Mouse (Mus musculus): ENCODE measurements around the gene Ankrd11. TPM values are rescaled to one million over a fixed set of nuclear protein-coding genes. Genes with fewer than 3 reads are reported as not detected.

Ankrd11 gene
- polyA plus RNA-seq, 1 experiment from 2014 or later = 63.3 TPM

DNA sequence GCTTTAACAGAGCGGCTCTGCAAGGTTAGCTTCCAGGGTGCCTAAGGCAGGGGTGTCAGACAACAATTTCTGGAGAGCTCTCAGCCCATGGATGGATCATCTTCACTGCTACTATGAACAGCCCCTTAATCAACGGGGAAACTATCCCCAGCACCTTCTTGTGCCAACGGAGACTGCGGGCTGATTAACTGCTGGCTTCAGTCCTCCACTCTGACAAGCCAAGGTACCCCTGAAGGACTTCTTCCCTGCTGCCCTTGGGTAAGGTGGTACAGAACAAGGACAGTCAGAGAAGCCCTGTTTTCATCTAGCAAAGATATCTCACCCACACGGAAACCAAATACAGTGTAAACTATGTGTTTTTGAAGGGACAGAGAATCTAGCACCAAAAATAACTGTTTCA lies 92.4 kb downstream of the Ankrd11 start:
- Histone ChIP-seq H3K4me1 (ENCODE audit: control insufficient read depth in 2 of 2, insufficient read depth in 2 of 2, low read length in 2 of 2) (peaks cover 9 to 35% of the 10 kb centered on the region in 2 experiments), H3K9ac (ENCODE audit: low read length) (no peak overlapping the region), H3K4me3 (ENCODE audit: control insufficient read depth in 1 of 2, insufficient read depth in 1 of 2, low read depth in 1 of 2, low read length in 2 of 2) (no peak overlapping the region), H3K27me3 (ENCODE audit: control insufficient read depth, insufficient read depth, low read length) (no peaks in the 10 kb centered on the region), H3K9me3 (ENCODE audit: control insufficient read depth, low read length) (no peaks in the 10 kb centered on the region), H3K36me3 (ENCODE audit: control insufficient read depth, insufficient read depth, low read length) (no peaks in the 10 kb centered on the region), H3K27ac (replicated peaks in 1 of 2; ENCODE audit: control insufficient read depth in 1 of 2, insufficient read depth in 1 of 2, low read depth in 2 of 2, low read length in 2 of 2) (no peak overlapping the region), H3K4me2 (ENCODE audit: low read length) (no peak overlapping the region)
- no peak for ATAC-seq (ENCODE audit: insufficient number of reproducible peaks, insufficient read depth, low FRiP score, low read depth)
- WGBS = 54% methylated on average over 5 of the region's 5 CpGs

DNA sequence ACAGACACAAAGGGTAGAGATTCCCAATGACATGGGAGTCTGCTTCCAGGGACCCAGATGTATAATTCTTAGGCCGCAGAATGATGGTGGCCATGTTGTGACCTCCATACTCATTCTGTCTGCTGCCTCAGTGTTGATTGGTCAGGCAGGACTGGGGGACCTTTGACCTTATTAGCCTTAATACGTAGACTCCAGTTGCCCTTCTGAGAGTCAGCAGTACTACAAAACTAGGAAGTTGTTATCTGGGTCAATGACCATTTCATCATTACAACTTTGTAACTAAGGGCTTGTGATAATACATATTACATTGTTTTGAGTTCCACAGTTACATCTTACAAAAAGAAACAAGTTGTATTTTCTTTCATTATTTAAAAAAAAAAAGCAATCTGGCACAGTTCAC lies 96.3 kb downstream of the Ankrd11 start:
- no peak for ATAC-seq (ENCODE audit: insufficient number of reproducible peaks, insufficient read depth, low FRiP score, low read depth)
- Histone ChIP-seq H3K4me1 (ENCODE audit: control insufficient read depth in 2 of 2, insufficient read depth in 2 of 2, low read length in 2 of 2) (peaks cover 7 to 22% of the 10 kb centered on the region in 2 experiments), H3K36me3 (ENCODE audit: control insufficient read depth, insufficient read depth, low read length) (no peaks in the 10 kb centered on the region), H3K9ac (ENCODE audit: low read length) (no peak overlapping the region), H3K4me2 (ENCODE audit: low read length) (no peak overlapping the region), H3K27me3 (ENCODE audit: control insufficient read depth, insufficient read depth, low read length) (no peaks in the 10 kb centered on the region), H3K9me3 (ENCODE audit: control insufficient read depth, low read length) (no peaks in the 10 kb centered on the region), H3K27ac (replicated peaks in 1 of 2; ENCODE audit: control insufficient read depth in 1 of 2, insufficient read depth in 1 of 2, low read depth in 2 of 2, low read length in 2 of 2) (no peak overlapping the region), H3K4me3 (ENCODE audit: control insufficient read depth in 1 of 2, insufficient read depth in 1 of 2, low read depth in 1 of 2, low read length in 2 of 2) (no peak overlapping the region)
- 82% methylated on average over 2 of the region's 2 CpGs for WGBS

DNA sequence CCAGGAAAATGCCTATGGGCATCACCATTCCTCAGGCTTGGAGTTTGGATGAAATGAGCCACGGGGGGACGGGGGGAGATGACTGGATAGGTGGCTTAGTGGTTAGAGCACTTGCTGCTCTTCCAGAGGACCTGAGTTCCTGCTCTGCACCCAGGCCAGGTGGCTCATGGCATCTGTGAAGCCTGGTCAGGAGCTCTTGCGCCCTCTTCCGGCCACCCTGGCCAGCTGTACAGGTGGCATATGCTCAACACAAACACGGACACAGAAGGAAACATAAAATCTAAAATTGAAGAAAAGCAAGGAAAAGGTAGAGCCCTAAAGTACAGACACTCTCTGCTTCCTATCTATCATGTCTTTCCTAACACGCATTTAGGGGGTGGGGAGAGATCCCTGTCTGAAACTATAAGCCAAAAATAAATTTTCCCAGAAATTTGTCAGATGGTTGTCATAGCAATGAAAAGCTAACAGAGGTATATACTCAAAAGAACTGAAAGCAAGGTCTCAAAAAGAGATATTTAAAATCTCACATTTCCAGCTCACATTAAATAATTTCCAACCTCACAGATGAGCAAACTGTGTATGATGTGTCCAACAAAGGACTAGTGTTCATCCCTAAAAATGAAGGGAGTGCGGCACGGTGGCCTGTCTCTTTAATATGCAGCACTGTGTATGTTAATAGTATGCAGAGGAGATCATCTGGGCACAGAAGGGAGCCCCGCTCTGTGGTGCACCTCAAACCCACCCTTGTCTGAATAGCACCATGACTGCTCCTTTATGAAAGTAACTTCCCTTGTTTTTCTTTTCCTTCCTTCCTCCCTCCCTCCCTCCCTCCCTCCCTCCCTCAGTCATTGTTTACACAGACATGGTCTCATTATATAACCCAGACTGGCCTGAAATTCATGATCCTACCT lies 99.0 kb downstream of the Ankrd11 start:
- H3K27me3 ChIP-seq (ENCODE audit: control insufficient read depth, insufficient read depth, low read length) = no peaks in the 10 kb centered on the region
- 73% methylated on average over 9 of the region's 9 CpGs for WGBS
- ATAC-seq (ENCODE audit: insufficient number of reproducible peaks, insufficient read depth, low FRiP score, low read depth) = no peak

DNA sequence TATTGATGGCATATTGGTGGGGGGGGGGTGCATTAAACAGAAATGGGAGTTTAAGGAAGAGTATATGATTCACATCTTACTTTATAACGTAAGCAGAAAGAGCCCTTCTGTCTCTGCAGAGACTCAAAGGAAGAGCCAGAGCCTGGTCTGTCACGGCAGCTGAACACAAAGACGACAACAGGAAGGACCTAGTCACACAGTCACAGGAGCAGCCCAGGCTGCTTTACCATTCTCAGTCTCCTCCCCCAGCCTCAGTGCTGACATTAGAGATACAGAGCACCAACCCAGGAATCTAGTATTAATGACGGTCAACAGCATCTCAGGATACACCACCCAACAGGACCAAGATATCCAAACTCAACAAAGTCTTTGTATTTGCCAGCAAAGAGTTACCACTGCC lies 103.5 kb downstream of the Ankrd11 start:
- Histone ChIP-seq H3K4me1 (ENCODE audit: control insufficient read depth in 2 of 2, insufficient read depth in 2 of 2, low read length in 2 of 2) (peaks cover 14 to 34% of the 10 kb centered on the region in 2 experiments), H3K9me3 (ENCODE audit: control insufficient read depth, low read length) (no peaks in the 10 kb centered on the region), H3K27me3 (ENCODE audit: control insufficient read depth, insufficient read depth, low read length) (no peaks in the 10 kb centered on the region), H3K4me2 (ENCODE audit: low read length) (no peak overlapping the region), H3K4me3 (ENCODE audit: control insufficient read depth in 1 of 2, insufficient read depth in 1 of 2, low read depth in 1 of 2, low read length in 2 of 2) (no peak overlapping the region), H3K9ac (ENCODE audit: low read length) (no peak overlapping the region), H3K36me3 (ENCODE audit: control insufficient read depth, insufficient read depth, low read length) (no peaks in the 10 kb centered on the region), H3K27ac (replicated peaks in 1 of 2; ENCODE audit: control insufficient read depth in 1 of 2, insufficient read depth in 1 of 2, low read depth in 2 of 2, low read length in 2 of 2) (no peak overlapping the region; a peak in 1 of 4 replicates)
- ATAC-seq (ENCODE audit: insufficient number of reproducible peaks, insufficient read depth, low FRiP score, low read depth) = no peak
- WGBS = 15% methylated on average over 4 of the region's 4 CpGs

More for the DNA sequence above, 99.0 kb downstream of the Ankrd11 start:
- Histone ChIP-seq H3K27ac (replicated peaks in 1 of 2; ENCODE audit: control insufficient read depth in 1 of 2, insufficient read depth in 1 of 2, low read depth in 2 of 2, low read length in 2 of 2) (no peak overlapping the region), H3K4me1 (ENCODE audit: control insufficient read depth in 2 of 2, insufficient read depth in 2 of 2, low read length in 2 of 2) (peaks cover 8 to 15% of the 10 kb centered on the region in 2 experiments), H3K9ac (ENCODE audit: low read length) (no peak overlapping the region), H3K36me3 (ENCODE audit: control insufficient read depth, insufficient read depth, low read length) (no peaks in the 10 kb centered on the region), H3K9me3 (ENCODE audit: control insufficient read depth, low read length) (no peaks in the 10 kb centered on the region), H3K4me2 (ENCODE audit: low read length) (no peak overlapping the region), H3K4me3 (ENCODE audit: control insufficient read depth in 1 of 2, insufficient read depth in 1 of 2, low read depth in 1 of 2, low read length in 2 of 2) (no peak overlapping the region)

DNA sequence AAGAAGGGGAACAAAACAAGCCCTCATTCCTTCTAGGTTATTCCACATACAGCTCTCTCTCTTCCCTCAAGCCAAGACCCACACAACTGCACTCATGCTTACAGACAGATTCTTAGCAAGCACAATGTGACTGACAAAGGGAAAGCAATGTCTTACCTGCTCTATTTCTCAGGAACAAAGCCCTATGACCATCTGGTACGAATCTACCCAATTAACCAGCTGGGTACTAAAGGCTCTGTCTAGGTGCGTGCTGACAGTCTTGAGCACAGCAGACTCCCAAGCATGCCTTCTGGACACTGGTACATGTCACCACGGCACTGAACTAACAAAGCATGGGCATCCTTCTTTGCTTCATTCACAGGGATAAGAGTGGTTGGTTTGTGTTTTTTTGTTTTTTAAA lies 103.9 kb downstream of the Ankrd11 start:
- H3K9ac ChIP-seq (ENCODE audit: low read length) = no peak overlapping the region
- H3K9me3 ChIP-seq (ENCODE audit: control insufficient read depth, low read length) = no peaks in the 10 kb centered on the region
- no peaks in the 10 kb centered on the region for H3K27me3 ChIP-seq (ENCODE audit: control insufficient read depth, insufficient read depth, low read length)
- WGBS = 68% methylated on average over 3 of the region's 3 CpGs
- H3K36me3 ChIP-seq (ENCODE audit: control insufficient read depth, insufficient read depth, low read length) = no peaks in the 10 kb centered on the region
- peaks cover 14 to 34% of the 10 kb centered on the region in 2 experiments for H3K4me1 ChIP-seq (ENCODE audit: control insufficient read depth in 2 of 2, insufficient read depth in 2 of 2, low read length in 2 of 2)
- no peak for ATAC-seq (ENCODE audit: insufficient number of reproducible peaks, insufficient read depth, low FRiP score, low read depth)
- no peak overlapping the region for H3K4me2 ChIP-seq (ENCODE audit: low read length)
- H3K4me3 ChIP-seq (ENCODE audit: control insufficient read depth in 1 of 2, insufficient read depth in 1 of 2, low read depth in 1 of 2, low read length in 2 of 2) = no peak overlapping the region
- H3K27ac ChIP-seq (replicated peaks in 1 of 2; ENCODE audit: control insufficient read depth in 1 of 2, insufficient read depth in 1 of 2, low read depth in 2 of 2, low read length in 2 of 2) = no peak overlapping the region; a peak in 1 of 4 replicates

DNA sequence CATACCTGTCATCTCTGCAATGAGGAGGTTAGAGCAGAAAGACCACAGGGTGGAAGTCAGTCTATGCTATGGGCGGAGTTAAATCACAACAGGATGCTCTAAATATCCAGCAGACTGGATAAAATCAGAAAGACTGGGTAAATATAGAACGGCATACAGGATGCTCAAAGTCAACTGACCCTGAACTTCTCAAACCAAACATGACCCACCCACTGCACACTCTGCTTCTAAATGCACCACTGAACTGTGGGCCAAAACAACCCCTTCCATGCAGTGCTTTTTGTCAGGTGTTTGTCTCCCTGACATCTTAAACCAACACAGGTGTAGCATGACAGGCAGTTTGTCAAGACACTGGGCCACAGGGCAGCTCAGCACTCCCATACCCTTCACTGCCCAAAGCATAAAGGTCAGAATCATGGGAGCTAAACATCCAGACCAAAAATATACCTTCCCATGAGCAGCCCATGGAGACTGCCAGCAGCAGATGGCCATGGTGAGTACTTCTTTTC lies 104.5 kb downstream of the Ankrd11 start:
- H3K4me3 ChIP-seq (ENCODE audit: control insufficient read depth in 1 of 2, insufficient read depth in 1 of 2, low read depth in 1 of 2, low read length in 2 of 2) = no peak overlapping the region
- no peaks in the 10 kb centered on the region for H3K9me3 ChIP-seq (ENCODE audit: control insufficient read depth, low read length)
- 55% methylated on average over 2 of the region's 2 CpGs for WGBS
- no peaks in the 10 kb centered on the region for H3K27me3 ChIP-seq (ENCODE audit: control insufficient read depth, insufficient read depth, low read length)
- ATAC-seq (ENCODE audit: insufficient number of reproducible peaks, insufficient read depth, low FRiP score, low read depth) = no peak
- H3K4me1 ChIP-seq (ENCODE audit: control insufficient read depth in 2 of 2, insufficient read depth in 2 of 2, low read length in 2 of 2) = peaks cover 16 to 39% of the 10 kb centered on the region in 2 experiments
- no peak overlapping the region for H3K27ac ChIP-seq (replicated peaks in 1 of 2; ENCODE audit: control insufficient read depth in 1 of 2, insufficient read depth in 1 of 2, low read depth in 2 of 2, low read length in 2 of 2)
- no peak overlapping the region for H3K9ac ChIP-seq (ENCODE audit: low read length)
- H3K36me3 ChIP-seq (ENCODE audit: control insufficient read depth, insufficient read depth, low read length) = no peaks in the 10 kb centered on the region
- no peak overlapping the region for H3K4me2 ChIP-seq (ENCODE audit: low read length)

DNA sequence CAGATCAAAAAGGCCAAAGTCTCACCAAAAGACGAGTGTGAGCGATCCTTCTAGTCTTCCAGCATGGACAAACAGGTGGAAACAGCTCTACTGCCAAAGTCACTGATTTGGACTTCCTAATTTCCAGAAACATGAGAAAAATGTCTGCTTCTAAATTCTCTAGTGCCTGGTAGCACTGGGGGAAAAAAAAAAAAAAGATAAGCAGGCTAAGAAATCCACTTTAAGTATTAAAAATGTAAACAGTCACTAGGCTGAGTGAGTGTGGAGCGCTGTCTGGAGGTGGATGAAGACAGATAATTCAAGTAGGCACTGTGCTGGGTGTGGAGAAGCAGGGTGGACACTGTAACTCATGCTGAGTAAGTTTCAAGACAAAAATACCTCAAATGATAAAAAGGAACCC lies 106.2 kb downstream of the Ankrd11 start:
- ATAC-seq (ENCODE audit: insufficient number of reproducible peaks, insufficient read depth, low FRiP score, low read depth) = no peak
- peaks cover 25 to 55% of the 10 kb centered on the region in 2 experiments for H3K4me1 ChIP-seq (ENCODE audit: control insufficient read depth in 2 of 2, insufficient read depth in 2 of 2, low read length in 2 of 2)
- no peak overlapping the region for H3K4me3 ChIP-seq (ENCODE audit: control insufficient read depth in 1 of 2, insufficient read depth in 1 of 2, low read depth in 1 of 2, low read length in 2 of 2)
- no peaks in the 10 kb centered on the region for H3K36me3 ChIP-seq (ENCODE audit: control insufficient read depth, insufficient read depth, low read length)
- no peaks in the 10 kb centered on the region for H3K9me3 ChIP-seq (ENCODE audit: control insufficient read depth, low read length)
- no peak overlapping the region for H3K4me2 ChIP-seq (ENCODE audit: low read length)
- 72% methylated on average over 3 of the region's 3 CpGs for WGBS
- H3K27ac ChIP-seq (replicated peaks in 1 of 2; ENCODE audit: control insufficient read depth in 1 of 2, insufficient read depth in 1 of 2, low read depth in 2 of 2, low read length in 2 of 2) = no peak overlapping the region
- H3K9ac ChIP-seq (ENCODE audit: low read length) = no peak overlapping the region
- no peaks in the 10 kb centered on the region for H3K27me3 ChIP-seq (ENCODE audit: control insufficient read depth, insufficient read depth, low read length)

All from heart, embryonic 14.5 days (tissue).